Mouse (Mus musculus) kidney, postnatal 0 days (tissue): Measurements from ENCODE around the gene D430019H16Rik. TPM values are rescaled to one million over a fixed set of nuclear protein-coding genes. Genes with fewer than 3 reads are reported as not detected.

Experiments used
- ATAC-seq: fragments of 200-750 bp; cut with Nextera tagmentation; replicated peaks from 2 replicates; pipeline ENCODE4 v1.8.0; 2017; ENCODE audit warnings: low read depth, moderate number of reproducible peaks, moderate TSS enrichment, moderate library complexity; ENCODE audit not compliant: low FRiP score
- DNase-seq: peaks from one replicate; pipeline ENCODE4 v3.0.0-alpha.2; 2016; ENCODE audit warnings: low spot score
- H3K27ac ChIP-seq: fragments of 300-500 bp; sonication (generic); 2 replicates; pipeline ENCODE4 v1.5.1; 2014; ENCODE audit warnings: mild to moderate bottlenecking
- H3K27me3 ChIP-seq: fragments of 300-500 bp; sonication (generic); 2 replicates; pipeline ENCODE4 v1.6.1; 2014; ENCODE audit warnings: low read length, mixed read lengths; ENCODE audit not compliant: insufficient read depth
- H3K36me3 ChIP-seq: fragments of 300-500 bp; sonication (generic); 2 replicates; pipeline ENCODE4 v1.6.1; 2014; ENCODE audit warnings: low read length, mixed read lengths; ENCODE audit not compliant: insufficient read depth
- H3K4me1 ChIP-seq: fragments of 300-500 bp; sonication (generic); replicated peaks from 2 replicates; pipeline ENCODE4 v1.6.1; 2014; ENCODE audit warnings: antibody characterized with exemption, low read length, mixed read lengths; ENCODE audit not compliant: insufficient read depth
- H3K4me2 ChIP-seq: fragments of 300-500 bp; sonication (generic); 2 replicates; pipeline ENCODE4 v1.6.1; 2014; ENCODE audit warnings: mild to moderate bottlenecking, low read length, moderate library complexity, mixed read lengths
- H3K4me3 ChIP-seq: fragments of 300-500 bp; sonication (generic); replicated peaks from 2 replicates; pipeline ENCODE4 v1.5.1; 2014; ENCODE audit warnings: low read depth, low read length
- H3K9ac ChIP-seq: fragments of 300-500 bp; sonication (generic); 2 replicates; pipeline ENCODE4 v1.6.1; 2014; ENCODE audit warnings: low read depth, low read length
- H3K9me3 ChIP-seq: fragments of 300-500 bp; sonication (generic); replicated peaks from 2 replicates; pipeline ENCODE4 v1.6.1; 2016; ENCODE audit warnings: low read length, inconsistent platforms, mixed read lengths
- CTCF ChIP-seq: IDR thresholded peaks from 2 replicates; pipeline ENCODE4 v1.5.1; 2016; ENCODE audit warnings: antibody characterized with exemption, low read depth, mild to moderate bottlenecking, moderate library complexity
- WGBS: fragments of 180-500 bp; shearing (Covaris S2); extraction: QIAGEN DNeasy Blood & Tissue Kit; methylation state at CpG from one replicate; pipeline ENCODE4 v1.1.7; 2014; 5-methylcytosine and 5-hydroxymethylcytosine counted together
- polyA plus RNA-seq: library from polyadenylated mRNA; unstranded; fragments of >200 nt; fragmentation: Nextera tagmentation; extraction: Ambion mirVana; gene quantifications from 2 replicates; pipeline ENCODE4 v1.2.1, GENCODE M21; 2015

The D430019H16Rik gene
- polyA plus RNA-seq, 1 experiment from 2014 or later: 1.1 TPM

- ATAC-seq (no peak), DNase-seq (no peak)
- no peak overlapping the region for H3K4me3 ChIP-seq
- WGBS: 94% methylated on average over 10 of the region's 10 CpGs
- H3K9ac ChIP-seq: no peak overlapping the region
- TF ChIP-seq CTCF: no peak
- no peaks in the 10 kb centered on the region for H3K4me1 ChIP-seq
- H3K27ac ChIP-seq: no peak overlapping the region
- no peak overlapping the region for H3K4me2 ChIP-seq
- no peaks in the 10 kb centered on the region for H3K9me3 ChIP-seq
- H3K27me3 ChIP-seq: no peaks in the 10 kb centered on the region
- H3K36me3 ChIP-seq: no peaks in the 10 kb centered on the region
Measured at GRCm38 (mm10) chr12:105539649-105540048, 86.0 kb downstream of the D430019H16Rik start.

- Histone ChIP-seq H3K9ac (no peak overlapping the region), H3K27me3 (no peaks in the 10 kb centered on the region), H3K4me2 (no peak overlapping the region), H3K4me3 (no peak overlapping the region), H3K9me3 (no peaks in the 10 kb centered on the region), H3K36me3 (no peaks in the 10 kb centered on the region), H3K4me1 (no peaks in the 10 kb centered on the region), H3K27ac (no peak overlapping the region)
- ATAC-seq (no peak), DNase-seq (no peak)
- no peak for TF ChIP-seq CTCF
- WGBS: 77% methylated on average over 12 of the region's 12 CpGs
Measured at GRCm38 (mm10) chr12:105541590-105542402, 88.1 kb downstream of the D430019H16Rik start.

DNA sequence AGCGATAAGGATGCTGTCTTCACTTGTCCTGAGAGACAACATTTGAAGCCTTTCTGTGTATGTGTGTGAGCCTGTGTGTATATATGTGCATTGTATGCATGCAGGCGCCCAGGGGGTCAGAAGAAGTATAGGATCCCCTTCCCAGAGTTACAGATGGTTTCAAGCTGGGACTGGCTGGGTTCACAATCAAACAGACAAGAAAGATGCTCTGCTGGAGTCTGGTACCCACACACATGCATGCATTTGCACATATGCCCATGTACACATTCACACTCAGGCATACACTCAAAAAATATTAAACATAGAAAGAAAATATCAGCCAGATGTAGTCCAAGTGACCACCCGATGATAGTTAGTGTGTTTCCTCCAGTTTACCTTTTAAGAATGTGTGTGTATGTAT is 88.9 kb downstream of the D430019H16Rik start:
- Histone ChIP-seq H3K27ac (no peak overlapping the region), H3K9me3 (no peaks in the 10 kb centered on the region), H3K4me3 (no peak overlapping the region), H3K27me3 (no peaks in the 10 kb centered on the region), H3K9ac (no peak overlapping the region), H3K4me1 (no peaks in the 10 kb centered on the region), H3K4me2 (no peak overlapping the region), H3K36me3 (no peaks in the 10 kb centered on the region)
- 84% methylated on average over 3 of the region's 3 CpGs for WGBS
- ATAC-seq (no peak), DNase-seq (no peak)
- no peak for TF ChIP-seq CTCF

Other genes with a start within 250 kb of the D430019H16Rik start
- not detected in 2 replicates for gene Tcl1, start 231.1 kb upstream of the D430019H16Rik start, polyA plus RNA-seq
- gene Tunar, start 120.0 kb upstream of the D430019H16Rik start, polyA plus RNA-seq: 0.11 and 0.12 TPM in 2 replicates
- 0.98 and 1.1 TPM in 2 replicates for gene Bdkrb2, start 109.4 kb downstream of the D430019H16Rik start, polyA plus RNA-seq
- 0.11 TPM in 1 of 2 replicates, not detected in the other for gene Bdkrb1, start 149.2 kb downstream of the D430019H16Rik start, polyA plus RNA-seq
- gene Gskip, start 231.0 kb downstream of the D430019H16Rik start, polyA plus RNA-seq: 27.3 and 28.5 TPM in 2 replicates
- gene Atg2b, start 231.4 kb downstream of the D430019H16Rik start, polyA plus RNA-seq: 8.4 and 8.8 TPM in 2 replicates